Mouse (Mus musculus) hindbrain, embryonic 11.5 days (tissue): ENCODE data around the gene Kdelr2. TPM values are rescaled to one million over a fixed set of nuclear protein-coding genes. Genes with fewer than 3 reads are reported as not detected.

ENCODE experiments used
- ATAC-seq: fragments of 200-750 bp; cut with Nextera tagmentation; 2 replicates; pipeline ENCODE4 v1.8.0; 2017; ENCODE audit warnings: mild to moderate bottlenecking, moderate TSS enrichment, moderate library complexity; ENCODE audit not compliant: low FRiP score
- DNase-seq: peaks from one replicate; pipeline ENCODE4 v3.0.0-alpha.2; 2015; ENCODE audit warnings: low spot score
- H3K27ac ChIP-seq: fragments of 300-500 bp; sonication (generic); 2 replicates; pipeline ENCODE4 v1.5.1; 2014; ENCODE audit warnings: mild to moderate bottlenecking, low read depth, low read length
- H3K27me3 ChIP-seq: fragments of 300-500 bp; sonication (generic); 2 replicates; pipeline ENCODE4 v1.6.1; 2014; ENCODE audit warnings: mild to moderate bottlenecking, low read length, moderate library complexity, mixed read lengths; ENCODE audit not compliant: control insufficient read depth, insufficient read depth
- H3K36me3 ChIP-seq: fragments of 300-500 bp; sonication (generic); 2 replicates; pipeline ENCODE4 v1.6.1; 2014; ENCODE audit warnings: mild to moderate bottlenecking, low read length, moderate library complexity, mixed read lengths; ENCODE audit not compliant: control insufficient read depth, insufficient read depth
- H3K4me1 ChIP-seq: fragments of 300-500 bp; sonication (generic); replicated peaks from 2 replicates; pipeline ENCODE4 v1.6.1; 2014; ENCODE audit warnings: low read length, mixed read lengths; ENCODE audit not compliant: control insufficient read depth, insufficient read depth
- H3K4me2 ChIP-seq: fragments of 300-500 bp; sonication (generic); replicated peaks from 2 replicates; pipeline ENCODE4 v1.6.1; 2014; ENCODE audit warnings: mild to moderate bottlenecking, low read depth, low read length
- H3K4me3 ChIP-seq: fragments of 300-500 bp; sonication (generic); 2 replicates; pipeline ENCODE4 v1.5.1; 2014; ENCODE audit warnings: low read depth, low read length
- H3K9ac ChIP-seq: fragments of 300-500 bp; sonication (generic); 2 replicates; pipeline ENCODE4 v1.6.1; 2014; ENCODE audit warnings: low read depth, low read length
- H3K9me3 ChIP-seq: fragments of 300-500 bp; sonication (generic); 2 replicates; pipeline ENCODE4 v1.6.1; 2016; ENCODE audit warnings: low read length; ENCODE audit not compliant: control insufficient read depth
- WGBS: fragments of 180-500 bp; shearing (Covaris S2); extraction: QIAGEN DNeasy Blood & Tissue Kit; methylation state at CpG from one replicate; pipeline ENCODE4 v1.1.7; 2014; 5-methylcytosine and 5-hydroxymethylcytosine counted together
- polyA plus RNA-seq: library from polyadenylated mRNA; unstranded; fragments of >200 nt; fragmentation: Nextera tagmentation; extraction: Ambion mirVana; gene quantifications from 2 replicates; pipeline ENCODE4 v1.2.1, GENCODE M21; 2014

Gene Kdelr2
- polyA plus RNA-seq, 1 experiment from 2014 or later: 202 TPM

DNA sequence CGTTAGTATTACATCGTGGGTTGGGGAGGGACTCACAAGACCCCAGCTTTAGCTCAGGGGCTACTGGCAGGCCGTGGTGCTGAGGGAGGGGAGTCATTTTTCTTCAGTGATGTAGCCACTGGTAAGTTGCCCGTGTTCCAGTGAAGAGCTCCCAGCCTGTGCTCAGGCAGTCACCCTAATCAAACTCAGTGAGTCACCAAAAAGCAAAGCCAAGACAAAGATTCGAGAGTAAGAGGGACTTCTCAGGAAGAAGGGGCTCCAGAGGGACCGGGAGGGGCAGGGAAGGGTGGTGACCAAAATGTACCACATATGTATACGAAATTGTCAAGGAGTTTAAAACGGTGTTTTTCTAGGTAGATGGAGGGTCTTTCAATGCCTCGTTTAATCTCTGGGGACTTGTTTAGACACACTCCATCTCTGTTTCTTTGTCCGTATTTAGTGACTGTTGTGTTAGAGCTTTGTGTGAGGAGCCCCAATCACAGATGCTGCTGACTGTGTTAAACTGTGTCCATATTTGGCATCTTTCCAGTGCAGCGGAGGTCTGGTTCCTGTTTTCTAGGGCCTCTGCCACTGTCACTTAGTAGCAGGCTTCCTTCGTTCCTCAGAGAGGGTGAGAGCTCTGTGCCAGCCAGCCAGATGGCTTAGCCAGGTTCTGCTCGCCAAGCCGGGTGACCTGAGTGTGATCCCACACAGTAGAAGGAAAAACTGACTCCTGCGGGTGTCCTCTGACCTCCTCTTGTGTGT, 67.0 kb downstream of the Kdelr2 start:
- no peak overlapping the region for H3K4me2 ChIP-seq
- H3K4me1 ChIP-seq: no peaks in the 10 kb centered on the region; the same call in 1 of the 2 replicates
- no peak overlapping the region for H3K4me3 ChIP-seq
- ATAC-seq: no peak
- H3K9me3 ChIP-seq: no peaks in the 10 kb centered on the region
- no peaks in the 10 kb centered on the region for H3K27me3 ChIP-seq
- 84% methylated on average over 15 of the region's 15 CpGs for WGBS
- H3K9ac ChIP-seq: no peak overlapping the region
- no peak for DNase-seq
- H3K36me3 ChIP-seq: peaks cover 5% of the 10 kb centered on the region; the same call in 1 of the 2 replicates
- no peak overlapping the region for H3K27ac ChIP-seq

DNA sequence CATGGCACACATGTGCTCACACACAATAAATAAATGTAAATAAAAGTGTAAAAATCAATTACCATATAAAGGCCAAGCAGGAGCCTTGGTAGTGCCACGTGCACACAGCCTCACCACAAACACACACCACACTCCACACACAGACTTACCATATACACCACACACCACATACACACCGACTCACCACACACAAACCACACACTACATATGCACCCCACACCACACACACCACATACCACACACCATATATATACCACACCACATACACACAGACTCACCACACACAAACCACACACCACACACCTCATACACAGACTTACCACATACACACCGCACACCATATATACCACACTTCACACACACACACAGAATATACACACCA, 67.5 kb downstream of the Kdelr2 start:
- DNase-seq: no peak
- H3K27me3 ChIP-seq: no peaks in the 10 kb centered on the region
- no peaks in the 10 kb centered on the region for H3K4me1 ChIP-seq
- no peak overlapping the region for H3K9ac ChIP-seq
- H3K36me3 ChIP-seq: peaks cover 5% of the 10 kb centered on the region; the same call in 1 of the 2 replicates
- H3K4me2 ChIP-seq: no peak overlapping the region
- no peak overlapping the region for H3K27ac ChIP-seq
- no peaks in the 10 kb centered on the region for H3K9me3 ChIP-seq
- WGBS: 97% methylated on average over 3 of the region's 3 CpGs
- no peak for ATAC-seq
- H3K4me3 ChIP-seq: no peak overlapping the region

Other genes starting within 250 kb of the Kdelr2 start
- gene Rbak, start 223.1 kb upstream of the Kdelr2 start, polyA plus RNA-seq: 12.7 and 17.0 TPM in 2 replicates
- not detected in 2 replicates for gene Spdye4b, start 222.8 kb upstream of the Kdelr2 start, polyA plus RNA-seq
- gene Spdye4a, start 176.9 kb upstream of the Kdelr2 start, polyA plus RNA-seq: not detected in 2 replicates
- gene Zfp12, start 168.7 kb upstream of the Kdelr2 start, polyA plus RNA-seq: 20.3 and 24.3 TPM in 2 replicates
- 3.4 and 3.6 TPM in 2 replicates for gene Zfp316, start 133.8 kb upstream of the Kdelr2 start, polyA plus RNA-seq
- not detected in 2 replicates for gene Zfp853, start 110.2 kb upstream of the Kdelr2 start, polyA plus RNA-seq
- 34.1 and 42.9 TPM in 2 replicates for gene E130309D02Rik, start 88.5 kb upstream of the Kdelr2 start, polyA plus RNA-seq
- gene Zdhhc4, start 74.6 kb upstream of the Kdelr2 start, polyA plus RNA-seq: 75.1 and 80.2 TPM in 2 replicates
- 0.42 and 0.49 TPM in 2 replicates for gene Grid2ip, start 46.5 kb upstream of the Kdelr2 start, polyA plus RNA-seq
- 10.2 and 12.2 TPM in 2 replicates for gene Daglb, start 60.7 kb downstream of the Kdelr2 start, polyA plus RNA-seq
- 471 and 512 TPM in 2 replicates for gene Rac1, start 124.2 kb downstream of the Kdelr2 start, polyA plus RNA-seq
- 30.3 and 33.4 TPM in 2 replicates for gene Cyth3, start 218.6 kb downstream of the Kdelr2 start, polyA plus RNA-seq